Mouse (Mus musculus): ENCODE data around the gene Kbtbd6.
"Not testable (repeated sequence)": the region's sequence is repeated elsewhere in the genome, so short reads cannot be mapped to it uniquely, and the experiment has no call there.

Gene Kbtbd6

GRCm38 (mm10) chr14:79451681-79452590 is at the start of gene Kbtbd6:
Kbtbd6 (plus strand) TSS chr14:79451835.
- in situ Hi-C loops (cut with MboI, MseI) = not testable (repeated sequence)

GRCm38 (mm10) chr14:79407641-79408040 is 44.0 kb upstream of the Kbtbd6 start:
- in situ Hi-C loops (cut with MboI, MseI) = loop anchor here (10.0 kb wide), 1 partner anchor 1213 kb away; no protein-coding TSS in a partner anchor

- in situ Hi-C loops (cut with MboI, MseI) = loop anchor here (10.0 kb wide), 1 partner anchor 1215 kb away; no protein-coding TSS in a partner anchor
Measured at GRCm38 (mm10) chr14:79409278-79409830, 42.3 kb upstream of the Kbtbd6 start.

- in situ Hi-C loops (cut with MboI, MseI) = no loop called here
Measured at GRCm38 (mm10) chr14:79410662-79411061, 41.0 kb upstream of the Kbtbd6 start.

- in situ Hi-C loops (cut with MboI, MseI) = no loop called here
Measured at GRCm38 (mm10) chr14:79413121-79413520, 38.5 kb upstream of the Kbtbd6 start.

- in situ Hi-C loops (cut with MboI, MseI) = no loop called here
Measured at GRCm38 (mm10) chr14:79420083-79420685, 31.5 kb upstream of the Kbtbd6 start.

GRCm38 (mm10) chr14:79425979-79426729 is 25.5 kb upstream of the Kbtbd6 start, which contains the start of gene Kbtbd7:
Kbtbd7 (plus strand) TSS chr14:79426511.
- in situ Hi-C loops (cut with MboI, MseI) = no loop called here

- in situ Hi-C loops (cut with MboI, MseI) = not testable (repeated sequence)
Measured at GRCm38 (mm10) chr14:79426730-79427365, 24.8 kb upstream of the Kbtbd6 start.

- in situ Hi-C loops (cut with MboI, MseI) = no loop called here
Measured at GRCm38 (mm10) chr14:79434068-79434467, 17.6 kb upstream of the Kbtbd6 start.

- in situ Hi-C loops (cut with MboI, MseI) = no loop called here
Measured at GRCm38 (mm10) chr14:79440655-79441054, 11.0 kb upstream of the Kbtbd6 start.

GRCm38 (mm10) chr14:79441441-79441840 is 10.2 kb upstream of the Kbtbd6 start:
- in situ Hi-C loops (cut with MboI, MseI) = no loop called here

GRCm38 (mm10) chr14:79444601-79445000 is 7.0 kb upstream of the Kbtbd6 start:
- in situ Hi-C loops (cut with MboI, MseI) = no loop called here

- in situ Hi-C loops (cut with MboI, MseI) = no loop called here
Measured at GRCm38 (mm10) chr14:79445055-79445620, 6.5 kb upstream of the Kbtbd6 start.

- in situ Hi-C loops (cut with MboI, MseI) = not testable (repeated sequence)
Measured at GRCm38 (mm10) chr14:79452591-79452934, 928 bp downstream of the Kbtbd6 start.

- in situ Hi-C loops (cut with MboI, MseI) = no loop called here
Measured at GRCm38 (mm10) chr14:79460401-79460800, 8.8 kb downstream of the Kbtbd6 start.

GRCm38 (mm10) chr14:79460988-79461387 is 9.4 kb downstream of the Kbtbd6 start:
- in situ Hi-C loops (cut with MboI, MseI) = no loop called here

- in situ Hi-C loops (cut with MboI, MseI) = loop anchor here (5.0 kb wide), 1 partner anchor 73 kb away; the partner anchor contains the start of gene Naa16
Measured at GRCm38 (mm10) chr14:79465623-79466022, 14.0 kb downstream of the Kbtbd6 start.

- in situ Hi-C loops (cut with MboI, MseI) = loop anchor here (5.0 kb wide), 1 partner anchor 75 kb away; the partner anchor contains the start of gene Naa16
Measured at GRCm38 (mm10) chr14:79467621-79468020, 16.0 kb downstream of the Kbtbd6 start.

GRCm38 (mm10) chr14:79473384-79473783 is 21.7 kb downstream of the Kbtbd6 start:
- in situ Hi-C loops (cut with MboI, MseI) = loop anchor here (10.0 kb wide), 1 partner anchor 759 kb away; no protein-coding TSS in a partner anchor

GRCm38 (mm10) chr14:79480624-79481338 is 29.1 kb downstream of the Kbtbd6 start, which contains the start of gene Elf1:
Elf1 (plus strand) TSS chr14:79481194.
- in situ Hi-C loops (cut with MboI, MseI) = loop anchor here (25.0 kb wide), 1 partner anchor 1168 kb away; the partner anchor contains the start of gene Tnfsf11

Measured in regulatory T cell (primary cell).